Mouse (Mus musculus) CH12.LX (cell line): Measurements from ENCODE around the gene Palm2. TPM values are rescaled to one million over a fixed set of nuclear protein-coding genes. Genes with fewer than 3 reads are reported as not detected.

ENCODE experiments used
- DNase-seq: peaks from one replicate; pipeline ENCODE4 v3.0.0-alpha.2; 2013; ENCODE audit errors: extremely low read depth
- H3K27ac ChIP-seq: 2 replicates; pipeline ENCODE4 v1.5.1; 2012; ENCODE audit warnings: low read depth, mild to moderate bottlenecking, control low read depth, moderate library complexity; ENCODE audit not compliant: insufficient read depth
- H3K27me3 ChIP-seq: replicated peaks from 2 replicates; pipeline ENCODE3; 2012; ENCODE audit warnings: inconsistent platforms
- H3K36me3 ChIP-seq, 2 experiments: replicated peaks in 1 of 2; 2 replicates each; pipeline versions ENCODE3 to v1.6.1; 2012; ENCODE audit warnings: inconsistent platforms in 1 of 2, low read length in 1 of 2, mild to moderate bottlenecking in 1 of 2, mixed read lengths in 1 of 2, moderate library complexity in 1 of 2; ENCODE audit not compliant: control insufficient read depth in 1 of 2, insufficient read depth in 1 of 2
- H3K4me1 ChIP-seq, 2 experiments: 2 replicates each; pipeline ENCODE4 v1.6.1; 2012; ENCODE audit warnings: inconsistent platforms in 1 of 2, moderate library complexity in 1 of 2; ENCODE audit not compliant: insufficient read depth in 2 of 2, control insufficient read depth in 1 of 2
- H3K4me2 ChIP-seq: 2 replicates; pipeline ENCODE4 v1.6.1; 2012; ENCODE audit warnings: low read depth, mild to moderate bottlenecking, control low read depth; ENCODE audit not compliant: poor library complexity, insufficient read depth, severe bottlenecking
- H3K4me3 ChIP-seq, 3 experiments: fragments of 150-350 bp in 1 of 3; sonication (generic) in 1 of 3; replicated peaks in 1 of 3; 2 replicates each; pipeline versions ENCODE3 to v1.5.1; 2011 to 2012; ENCODE audit warnings: low read depth in 2 of 3, low read length in 2 of 3, mild to moderate bottlenecking in 2 of 3, moderate library complexity in 2 of 3, control low read depth in 1 of 3, improper control_type of control experiment in 1 of 3, inconsistent platforms in 1 of 3, mixed read lengths in 1 of 3; ENCODE audit not compliant: poor library complexity in 1 of 3
- H3K79me2 ChIP-seq: replicated peaks from 2 replicates; pipeline ENCODE4 v1.6.1; 2012; ENCODE audit warnings: mild to moderate bottlenecking, moderate library complexity; ENCODE audit not compliant: control insufficient read depth, poor library complexity, insufficient read depth, severe bottlenecking; ENCODE audit errors: extremely low read depth
- H3K9ac ChIP-seq: 2 replicates; pipeline ENCODE4 v1.6.1; 2012; ENCODE audit warnings: low read depth, mild to moderate bottlenecking, control low read depth, moderate library complexity; ENCODE audit not compliant: insufficient read depth
- H3K9me3 ChIP-seq: replicated peaks from 2 replicates; pipeline ENCODE3; 2012; ENCODE audit warnings: low read length, inconsistent platforms, mixed read lengths
- CTCF ChIP-seq, 2 experiments: IDR thresholded peaks in 1 of 2; conservative IDR thresholded peaks in 1 of 2; 2 replicates each; pipeline ENCODE4 v1.5.1; 2011 to 2012; ENCODE audit warnings: low read depth in 2 of 2, low read length in 2 of 2, improper control_type of control experiment in 1 of 2, inconsistent platforms in 1 of 2, mild to moderate bottlenecking in 1 of 2, moderate library complexity in 1 of 2
- ELF1 ChIP-seq: IDR thresholded peaks from 2 replicates; pipeline ENCODE4 v1.6.1; 2014; ENCODE audit warnings: low read depth, mild to moderate bottlenecking, inconsistent platforms, low read length, improper control_type of control experiment
- EP300 ChIP-seq: IDR thresholded peaks from 2 replicates; pipeline ENCODE4 v1.6.1; 2011; ENCODE audit warnings: low read length, improper control_type of control experiment
- ETS1 ChIP-seq: conservative IDR thresholded peaks from 2 replicates; pipeline ENCODE4 v1.6.1; 2012; ENCODE audit warnings: low read depth, mild to moderate bottlenecking, inconsistent platforms, low read length, improper control_type of control experiment, moderate library complexity
- IRF4 ChIP-seq: IDR thresholded peaks from 2 replicates; pipeline ENCODE4 v1.6.1; 2014; ENCODE audit warnings: low read depth, mild to moderate bottlenecking, inconsistent platforms, low read length, improper control_type of control experiment
- JUND ChIP-seq: conservative IDR thresholded peaks from 2 replicates; pipeline ENCODE4 v1.6.1; 2011; ENCODE audit warnings: low read depth, low read length, improper control_type of control experiment
- KAT2A ChIP-seq: IDR thresholded peaks from 2 replicates; pipeline ENCODE4 v1.6.1; 2012; ENCODE audit warnings: low read length, improper control_type of control experiment, inconsistent platforms; ENCODE audit not compliant: insufficient replicate concordance
- MEF2A ChIP-seq: IDR thresholded peaks from 2 replicates; pipeline ENCODE4 v1.6.1; 2014; ENCODE audit warnings: low read depth, mild to moderate bottlenecking, inconsistent platforms, low read length, improper control_type of control experiment, borderline replicate concordance
- MYC ChIP-seq: IDR thresholded peaks from 2 replicates; pipeline ENCODE4 v1.6.1; 2011; ENCODE audit warnings: low read depth, mild to moderate bottlenecking, improper control_type of control experiment, low read length
- NELFE ChIP-seq: IDR thresholded peaks from 2 replicates; pipeline ENCODE4 v1.6.1; 2011; ENCODE audit warnings: low read depth, low read length, improper control_type of control experiment
- NRF1 ChIP-seq: IDR thresholded peaks from 2 replicates; pipeline ENCODE4 v1.6.1; 2014; ENCODE audit warnings: low read depth, mild to moderate bottlenecking, inconsistent platforms, low read length, improper control_type of control experiment, moderate library complexity
- PAX5 ChIP-seq: IDR thresholded peaks from 2 replicates; pipeline ENCODE4 v1.6.1; 2012; ENCODE audit warnings: low read length, inconsistent platforms, mixed read lengths
- POLR2AphosphoS2 ChIP-seq: IDR thresholded peaks from 2 replicates; pipeline ENCODE4 v1.6.1; 2011; ENCODE audit warnings: low read depth, low read length, improper control_type of control experiment
- RAD21 ChIP-seq: IDR thresholded peaks from 2 replicates; pipeline ENCODE4 v1.6.1; 2011; ENCODE audit warnings: low read depth, mild to moderate bottlenecking, low read length, improper control_type of control experiment, moderate library complexity
- SMC3 ChIP-seq: IDR thresholded peaks from 2 replicates; pipeline ENCODE4 v1.6.1; 2011; ENCODE audit warnings: low read depth, low read length, improper control_type of control experiment
- TCF12 ChIP-seq: IDR thresholded peaks from 2 replicates; pipeline ENCODE4 v1.6.1; 2014; ENCODE audit warnings: low read depth, mild to moderate bottlenecking, inconsistent platforms, low read length, improper control_type of control experiment
- UBTF ChIP-seq: IDR thresholded peaks from 2 replicates; pipeline ENCODE4 v1.6.1; 2012; ENCODE audit warnings: low read depth, mild to moderate bottlenecking, inconsistent platforms, low read length, improper control_type of control experiment, moderate library complexity
- USF1 ChIP-seq: IDR thresholded peaks from 2 replicates; pipeline ENCODE4 v1.6.1; 2014; ENCODE audit warnings: low read depth, mild to moderate bottlenecking, inconsistent platforms, low read length, improper control_type of control experiment
- USF2 ChIP-seq: conservative IDR thresholded peaks from 2 replicates; pipeline ENCODE4 v1.6.1; 2011; ENCODE audit warnings: low read depth, low read length, improper control_type of control experiment
- ZKSCAN1 ChIP-seq: IDR thresholded peaks from 2 replicates; pipeline ENCODE4 v1.6.1; 2012; ENCODE audit warnings: low read depth, inconsistent platforms, low read length, improper control_type of control experiment, borderline replicate concordance
- ZNF384 ChIP-seq: IDR thresholded peaks from 2 replicates; pipeline ENCODE4 v1.6.1; 2012; ENCODE audit warnings: low read depth, low read length, improper control_type of control experiment, inconsistent platforms
- dilution Hi-C: fragments of 300-500 bp; cut with MboI; formaldehyde crosslinking; loops from 2 replicates; pipeline ENCODE4 v1.14.3; 2020; ENCODE audit warnings: low sequenced_read_pairs; ENCODE audit not compliant: extremely low pct_unique_long_range_greater_than_20kb, extremely low pct_ligation_motif_present
- in situ Hi-C: fragments of 300-500 bp; cut with MboI; formaldehyde crosslinking; loops from 3 replicates; pipeline ENCODE4 v1.14.3; 2019; ENCODE audit warnings: low sequenced_read_pairs, low pct_ligation_motif_present, low pct_unique_long_range_greater_than_20kb, mixed read lengths
- polyA plus RNA-seq: library from polyadenylated mRNA; unstranded; fragments of >175 nt; gene quantifications from 2 replicates; pipeline ENCODE4 v1.2.1, GENCODE M21; 2012; ENCODE audit warnings: low read depth; ENCODE audit not compliant: insufficient read length
- total RNA-seq, 2 experiments: library from RNA; depleted of rRNA; stranded (reverse); fragments of 300-350 nt in 1 of 2; fragments of >200 nt in 1 of 2; gene quantifications; 2 replicates each; pipeline ENCODE4 v1.2.3; 2012 to 2014

Gene Palm2
- total and polyA plus RNA-seq, 3 experiments: not detected

- TF ChIP-seq ELF1 (no peak), PAX5 (no peak)
Observed at GRCm38 (mm10) chr4:57424011-57424410, 10.0 kb upstream of the Palm2 start.

GRCm38 (mm10) chr4:57428317-57428716, 5.7 kb upstream of the Palm2 start:
- TF ChIP-seq ELF1 (no peak), EP300 (no peak), CTCF (conservative IDR thresholded peaks at IDR 0.05 in 1 of 2, IDR thresholded peaks at IDR 0.05 in 1 of 2; ENCODE audit: low read depth in 2 of 2, low read length in 2 of 2) (no peak), ZKSCAN1 (no peak), ZNF384 (no peak), USF2 (no peak), IRF4 (no peak), NELFE (no peak), UBTF (no peak), USF1 (no peak), KAT2A (no peak), ETS1 (no peak), POLR2AphosphoS2 (no peak), JUND (no peak), MYC (no peak), MEF2A (no peak), RAD21 (no peak), SMC3 (no peak), TCF12 (no peak), NRF1 (no peak)
- Histone ChIP-seq H3K4me3 (no peak overlapping the region), H3K27ac (no peak overlapping the region), H3K79me2 (no peaks in the 10 kb centered on the region), H3K36me3 (no peaks in the 10 kb centered on the region), H3K4me2 (no peak overlapping the region), H3K27me3 (peaks cover 25% of the 10 kb centered on the region), H3K9ac (no peak overlapping the region), H3K9me3 (no peaks in the 10 kb centered on the region), H3K4me1 (no peaks in the 10 kb centered on the region)
- DNase-seq: no peak
- in situ Hi-C loops (no loop called here), dilution Hi-C loops (no loop called here)

More at GRCm38 (mm10) chr4:57424011-57424410, 10.0 kb upstream of the Palm2 start:
- H3K9ac ChIP-seq: no peak overlapping the region
- DNase-seq: no peak
- H3K79me2 ChIP-seq: no peaks in the 10 kb centered on the region
- no peaks in the 10 kb centered on the region for H3K36me3 ChIP-seq
- no peak overlapping the region for H3K4me2 ChIP-seq
- in situ Hi-C loops: no loop called here
- no peaks in the 10 kb centered on the region for H3K4me1 ChIP-seq
- dilution Hi-C loops: no loop called here
- no peak overlapping the region for H3K4me3 ChIP-seq
- H3K27me3 ChIP-seq: peaks cover 7% of the 10 kb centered on the region
- H3K9me3 ChIP-seq: no peaks in the 10 kb centered on the region
- H3K27ac ChIP-seq: no peak overlapping the region
